Mouse (Mus musculus): ENCODE data around the gene Ptgfrn. TPM values are rescaled to one million over a fixed set of nuclear protein-coding genes. Genes with fewer than 3 reads are reported as not detected.

Ptgfrn gene
- total and polyA plus RNA-seq, 3 experiments = not detected

DNA sequence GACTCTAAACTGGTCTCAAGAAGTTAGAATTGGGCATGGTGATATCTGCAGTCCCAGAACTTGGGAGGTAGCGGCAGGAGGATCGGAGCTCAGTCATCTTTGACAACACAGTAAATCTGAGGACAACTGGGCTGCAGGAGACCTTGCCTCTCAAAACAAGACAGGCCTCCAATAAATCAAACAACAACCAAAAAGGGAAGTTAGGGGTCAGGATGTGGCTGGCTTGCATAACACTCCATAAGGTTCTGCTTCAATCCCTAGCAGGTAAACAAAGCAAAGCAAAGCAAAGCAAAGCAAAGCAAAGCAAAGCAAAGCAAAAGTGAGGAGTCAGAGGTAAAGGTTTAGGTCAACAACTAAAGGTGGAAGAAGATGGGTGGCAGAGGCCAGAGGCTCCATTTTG lies 51.9 kb downstream of the Ptgfrn start:
- Histone ChIP-seq H3K4me3 (ENCODE audit: control insufficient read depth in 1 of 2, insufficient read depth in 1 of 2, low read depth in 2 of 2, low read length in 2 of 2) (no peak overlapping the region), H3K9me3 (replicated peaks; ENCODE audit: insufficient read depth, low read length) (no peaks in the 10 kb centered on the region), H3K9ac (ENCODE audit: control insufficient read depth, low read depth, low read length, poor library complexity, severe bottlenecking) (no peak overlapping the region), H3K36me3 (ENCODE audit: control insufficient read depth in 1 of 2, insufficient read depth in 2 of 2, low read length in 2 of 2) (no peaks in the 10 kb centered on the region), H3K4me1 (ENCODE audit: control insufficient read depth in 1 of 2, insufficient read depth in 2 of 2, low read length in 2 of 2) (no peaks in the 10 kb centered on the region), H3K79me2 (ENCODE audit: control insufficient read depth, insufficient read depth, low read length, poor library complexity) (no peaks in the 10 kb centered on the region), H3K27ac (ENCODE audit: control insufficient read depth, low read depth, low read length) (no peak overlapping the region), H3K27me3 (ENCODE audit: control insufficient read depth in 1 of 2, insufficient read depth in 2 of 2, low read length in 2 of 2) (no peaks in the 10 kb centered on the region)
- no peak for TF ChIP-seq EP300 (IDR thresholded peaks at IDR 0.05; ENCODE audit: low read depth in 1 of 2, low read length in 2 of 2)
- TF ChIP-seq CHD1 (IDR thresholded peaks at IDR 0.05; ENCODE audit: low read depth, low read length) = no peak
- no peak for TF ChIP-seq TBP (IDR thresholded peaks at IDR 0.05; ENCODE audit: low read depth, low read length)
- no peak for TF ChIP-seq TCF12 (IDR thresholded peaks at IDR 0.05; ENCODE audit: low read depth, low read length)
- TF ChIP-seq KAT2A (conservative IDR thresholded peaks at IDR 0.05; ENCODE audit: low read depth, low read length) = no peak
- no peak for TF ChIP-seq USF2 (IDR thresholded peaks at IDR 0.05; ENCODE audit: borderline replicate concordance in 1 of 2, insufficient read depth in 1 of 2, low read depth in 1 of 2, low read length in 2 of 2)
- no peak for TF ChIP-seq RAD21 (IDR thresholded peaks at IDR 0.05; ENCODE audit: low read depth, low read length)
- no peak for TF ChIP-seq CTCF (IDR thresholded peaks at IDR 0.05 in 2 of 3, conservative IDR thresholded peaks at IDR 0.05 in 1 of 3; ENCODE audit: control insufficient read depth in 1 of 3, insufficient read depth in 1 of 3, low read depth in 2 of 3, low read length in 3 of 3, poor library complexity in 1 of 3, severe bottlenecking in 1 of 3)
- no peak for TF ChIP-seq ZMIZ1 (IDR thresholded peaks at IDR 0.05; ENCODE audit: low read depth, low read length)
- TF ChIP-seq MYB (IDR thresholded peaks at IDR 0.05; ENCODE audit: low read depth, low read length) = no peak
- TF ChIP-seq ZC3H11A (IDR thresholded peaks at IDR 0.05; ENCODE audit: low read depth, low read length) = no peak
- TF ChIP-seq GATA1 (IDR thresholded peaks at IDR 0.05; ENCODE audit: low read depth, low read length) = no peak
- no peak for TF ChIP-seq ZNF384 (IDR thresholded peaks at IDR 0.05; ENCODE audit: low read depth, low read length)
- TF ChIP-seq MAX (IDR thresholded peaks at IDR 0.05; ENCODE audit: low read length) = no peak
- no peak for TF ChIP-seq MAFK (IDR thresholded peaks at IDR 0.05; ENCODE audit: borderline replicate concordance, low read depth, low read length)
- TF ChIP-seq RCOR1 (IDR thresholded peaks at IDR 0.05; ENCODE audit: low read depth, low read length) = no peak
- TF ChIP-seq NELFE (IDR thresholded peaks at IDR 0.05; ENCODE audit: low read depth, low read length) = no peak
- no peak for TF ChIP-seq ZKSCAN1 (IDR thresholded peaks at IDR 0.05; ENCODE audit: low read depth, low read length)
- TF ChIP-seq ETS1 (IDR thresholded peaks at IDR 0.05; ENCODE audit: low read depth, low read length) = no peak
- no peak for TF ChIP-seq HCFC1 (IDR thresholded peaks at IDR 0.05; ENCODE audit: low read depth, low read length)
- DNase-seq (ENCODE audit: low read depth, low spot score) = no peak

DNA sequence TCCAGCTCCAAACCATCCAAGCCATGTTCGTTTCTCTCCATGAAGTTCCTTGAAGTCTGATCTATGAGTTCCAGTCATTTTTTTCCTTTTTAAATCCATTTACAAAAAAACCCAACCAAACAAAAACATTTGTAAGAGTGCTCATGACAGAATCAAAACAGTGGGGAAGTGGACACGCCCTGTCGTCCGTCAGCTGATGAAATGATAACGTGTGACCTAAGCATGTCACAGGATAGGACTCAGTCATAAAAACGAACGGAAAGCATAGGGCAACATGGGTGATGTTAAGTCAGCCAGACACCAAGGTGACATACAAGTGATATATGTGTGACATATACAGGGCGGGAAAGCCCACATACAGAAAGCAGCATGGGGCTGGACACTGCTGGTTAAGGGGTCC lies 54.9 kb downstream of the Ptgfrn start:
- H3K4me3 ChIP-seq (ENCODE audit: control insufficient read depth in 1 of 2, insufficient read depth in 1 of 2, low read depth in 2 of 2, low read length in 2 of 2) = no peak overlapping the region
- no peaks in the 10 kb centered on the region for H3K9me3 ChIP-seq (replicated peaks; ENCODE audit: insufficient read depth, low read length)
- no peaks in the 10 kb centered on the region for H3K79me2 ChIP-seq (ENCODE audit: control insufficient read depth, insufficient read depth, low read length, poor library complexity)
- no peak overlapping the region for H3K27ac ChIP-seq (ENCODE audit: control insufficient read depth, low read depth, low read length)
- no peaks in the 10 kb centered on the region for H3K4me1 ChIP-seq (ENCODE audit: control insufficient read depth in 1 of 2, insufficient read depth in 2 of 2, low read length in 2 of 2)
- TF ChIP-seq TCF12 (IDR thresholded peaks at IDR 0.05; ENCODE audit: low read depth, low read length) = no peak
- no peak for TF ChIP-seq TAL1 (IDR thresholded peaks at IDR 0.05; ENCODE audit: low read length)
- no peak for TF ChIP-seq UBTF (IDR thresholded peaks at IDR 0.05; ENCODE audit: borderline replicate concordance, insufficient read depth, low read depth, low read length)
- no peak for TF ChIP-seq RCOR1 (IDR thresholded peaks at IDR 0.05; ENCODE audit: low read depth, low read length)
- no peak for TF ChIP-seq MAX (IDR thresholded peaks at IDR 0.05; ENCODE audit: low read length)
- no peak for TF ChIP-seq JUND (IDR thresholded peaks at IDR 0.05; ENCODE audit: low read depth, low read length)
- TF ChIP-seq ZMIZ1 (IDR thresholded peaks at IDR 0.05; ENCODE audit: low read depth, low read length) = no peak
- TF ChIP-seq USF1 (IDR thresholded peaks at IDR 0.05; ENCODE audit: low read depth, low read length) = no peak
- no peak for TF ChIP-seq HCFC1 (IDR thresholded peaks at IDR 0.05; ENCODE audit: low read depth, low read length)
- TF ChIP-seq ETS1 (IDR thresholded peaks at IDR 0.05; ENCODE audit: low read depth, low read length) = no peak
- no peak for TF ChIP-seq GATA1 (IDR thresholded peaks at IDR 0.05; ENCODE audit: low read depth, low read length)
- TF ChIP-seq BHLHE40 (IDR thresholded peaks at IDR 0.05; ENCODE audit: borderline replicate concordance, low read depth, low read length) = no peak
- no peak for TF ChIP-seq NELFE (IDR thresholded peaks at IDR 0.05; ENCODE audit: low read depth, low read length)
- TF ChIP-seq NRF1 (IDR thresholded peaks at IDR 0.05; ENCODE audit: insufficient read depth, low read depth, low read length, poor library complexity, severe bottlenecking) = no peak
- TF ChIP-seq RAD21 (IDR thresholded peaks at IDR 0.05; ENCODE audit: low read depth, low read length) = no peak
- no peak for TF ChIP-seq SIN3A (IDR thresholded peaks at IDR 0.05; ENCODE audit: low read length)
- TF ChIP-seq ZNF384 (IDR thresholded peaks at IDR 0.05; ENCODE audit: low read depth, low read length) = no peak
- TF ChIP-seq MYB (IDR thresholded peaks at IDR 0.05; ENCODE audit: low read depth, low read length) = no peak
- no peak for TF ChIP-seq EP300 (IDR thresholded peaks at IDR 0.05; ENCODE audit: low read depth in 1 of 2, low read length in 2 of 2)
- TF ChIP-seq MAFK (IDR thresholded peaks at IDR 0.05; ENCODE audit: borderline replicate concordance, low read depth, low read length) = no peak
- H3K9ac ChIP-seq (ENCODE audit: control insufficient read depth, low read depth, low read length, poor library complexity, severe bottlenecking) = no peak overlapping the region
- H3K36me3 ChIP-seq (ENCODE audit: control insufficient read depth in 1 of 2, insufficient read depth in 2 of 2, low read length in 2 of 2) = no peaks in the 10 kb centered on the region
- DNase-seq (ENCODE audit: low read depth, low spot score) = no peak
- no peaks in the 10 kb centered on the region; a peak in 1 of 4 replicates for H3K27me3 ChIP-seq (ENCODE audit: control insufficient read depth in 1 of 2, insufficient read depth in 2 of 2, low read length in 2 of 2)
